Mouse (Mus musculus) embryo, embryonic 9.5 days (tissue): ENCODE data around the gene Cdk17.

Experiments
- DNase-seq: peaks from one replicate; pipeline ENCODE4 v3.0.0-alpha.2; 2017; ENCODE audit errors: extremely low spot score

Cdk17 gene

DNA sequence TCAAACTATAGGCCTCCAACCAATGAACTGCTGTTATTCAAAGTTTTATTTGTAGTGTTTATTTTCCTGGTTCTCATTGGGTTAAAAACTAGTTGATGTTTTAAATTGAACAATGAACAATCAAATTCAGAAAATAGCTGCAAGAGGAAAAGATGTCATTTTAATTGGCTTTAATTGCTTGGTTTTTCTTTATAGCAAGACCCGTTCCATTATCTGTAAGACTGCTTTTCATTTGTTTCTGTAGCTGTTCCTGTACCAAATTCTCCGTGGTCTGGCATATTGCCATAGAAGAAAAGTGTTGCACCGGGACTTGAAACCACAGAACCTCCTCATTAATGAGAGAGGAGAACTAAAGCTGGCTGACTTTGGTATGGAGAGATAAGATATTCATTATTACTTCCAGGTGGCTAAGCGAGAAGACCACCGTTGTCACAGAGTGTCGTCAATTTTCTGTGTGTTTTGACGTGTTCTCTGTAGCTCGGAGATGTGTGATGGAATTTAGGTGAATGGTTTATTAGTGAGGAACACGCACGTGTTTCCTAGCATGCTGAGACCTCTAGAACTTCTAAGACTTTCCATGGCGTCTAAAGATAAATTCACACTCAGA, 67.8 kb downstream of the Cdk17 start:
- no peak for DNase-seq

DNA sequence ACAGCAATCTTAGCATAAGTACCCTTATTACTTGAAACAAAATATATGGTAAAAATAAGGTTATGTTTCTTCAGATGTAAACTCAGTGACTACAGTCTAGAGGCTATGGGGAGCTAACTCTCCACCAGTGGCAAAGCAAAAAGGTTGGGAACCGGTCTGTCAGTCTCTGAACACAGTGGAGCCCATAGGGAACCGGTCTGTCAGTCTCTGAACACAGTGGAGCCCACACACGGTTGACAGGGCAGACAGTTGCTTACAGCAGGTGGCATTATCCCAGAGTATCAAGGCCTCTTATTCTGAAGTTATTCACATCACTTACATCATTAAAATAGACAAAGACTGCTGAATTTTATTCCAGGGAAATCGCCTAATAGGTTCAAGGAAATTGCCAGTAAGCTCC, 70.8 kb downstream of the Cdk17 start:
- no peak for DNase-seq

DNA sequence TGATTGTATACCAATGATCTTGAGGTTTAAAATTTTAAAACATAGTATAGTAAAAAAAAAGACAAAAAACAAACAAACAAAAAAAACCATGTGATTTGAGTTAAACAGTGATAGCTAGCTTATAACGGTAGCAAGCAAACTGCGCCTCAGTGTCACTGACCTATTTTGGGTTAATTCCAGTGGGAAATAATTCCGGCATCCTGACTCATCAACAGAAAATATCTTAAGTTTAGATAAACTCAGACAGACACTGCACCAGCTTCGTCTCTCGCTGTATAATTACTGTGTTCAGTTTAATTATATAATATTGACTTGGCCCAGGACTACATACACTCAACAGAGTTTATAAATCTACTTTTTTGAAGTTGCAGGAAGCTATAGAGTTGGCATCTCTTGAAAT, 71.2 kb downstream of the Cdk17 start:
- no peak for DNase-seq

DNA sequence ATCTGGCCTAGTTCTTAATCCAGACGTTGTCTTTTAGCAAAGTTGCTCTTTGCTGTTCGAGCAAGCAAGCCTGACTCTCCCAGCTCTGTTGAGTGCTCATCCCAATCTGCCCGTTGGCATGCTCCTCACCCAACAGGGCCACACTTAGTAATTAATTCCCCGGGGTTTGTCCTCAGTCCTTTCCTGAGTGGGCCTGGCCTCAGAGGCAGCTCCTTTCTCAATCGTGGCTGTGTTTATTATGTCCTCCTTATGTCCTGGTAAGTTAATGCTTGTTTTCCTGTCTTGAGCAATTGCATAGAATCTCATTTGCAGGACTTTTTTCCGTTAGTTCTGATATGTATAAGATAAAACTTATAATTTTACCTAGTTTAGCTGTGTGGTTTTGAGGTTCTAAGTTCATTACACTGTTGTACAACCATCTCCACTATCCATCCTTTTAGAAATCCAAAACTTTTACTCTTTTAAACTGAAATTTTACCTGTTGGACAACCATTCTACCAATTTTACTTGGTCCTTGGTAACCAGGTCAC, 73.1 kb downstream of the Cdk17 start:
- DNase-seq, result no peak

DNA sequence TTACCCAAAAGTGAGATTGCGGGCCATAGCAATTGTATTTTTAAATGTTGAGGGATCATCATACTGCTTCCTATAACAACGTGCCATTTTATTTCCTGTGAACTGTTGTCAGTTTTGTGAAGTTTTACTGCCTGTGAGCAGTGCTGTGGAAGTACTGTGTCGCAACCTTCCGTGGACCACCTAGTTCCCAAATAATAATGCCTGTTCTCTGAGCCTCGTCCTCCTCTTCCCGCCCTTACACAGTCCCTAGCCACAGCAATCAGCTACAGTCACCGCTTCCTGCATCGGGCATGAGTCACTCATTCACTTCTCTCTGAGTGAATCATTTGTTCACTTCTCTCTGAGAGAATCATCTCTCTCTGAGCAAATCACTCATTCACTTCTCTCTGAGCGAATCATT, 74.0 kb downstream of the Cdk17 start:
- DNase-seq, result no peak

DNA sequence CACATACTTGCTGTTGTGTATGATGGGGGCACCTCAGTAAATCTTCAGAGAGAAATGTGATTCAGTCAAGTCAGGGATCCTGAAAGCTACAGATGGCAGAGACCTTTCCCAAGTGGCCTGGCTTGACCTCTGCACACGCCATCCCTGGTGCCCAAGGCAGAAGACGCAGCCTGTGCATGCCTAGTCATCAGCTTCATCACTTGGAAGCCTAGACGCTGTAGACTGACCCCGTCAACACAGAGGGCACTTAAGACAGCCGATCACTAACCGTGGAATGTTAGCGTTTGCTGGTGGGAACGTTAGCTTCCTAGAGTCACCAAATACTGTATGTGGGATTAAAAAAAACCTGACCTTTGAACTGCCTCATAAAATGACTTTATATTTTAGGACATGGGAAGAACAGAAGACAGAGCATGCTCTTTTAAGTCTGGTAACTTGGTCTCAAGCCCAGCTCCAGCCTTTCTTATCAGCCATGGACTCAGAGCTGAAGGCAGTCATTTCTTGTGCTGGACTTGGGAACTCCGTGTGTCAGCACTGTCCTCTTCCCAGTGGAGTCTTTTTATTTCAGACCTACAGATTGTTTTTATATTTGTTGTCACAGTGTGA, 78.6 kb downstream of the Cdk17 start:
- DNase-seq, result no peak

DNA sequence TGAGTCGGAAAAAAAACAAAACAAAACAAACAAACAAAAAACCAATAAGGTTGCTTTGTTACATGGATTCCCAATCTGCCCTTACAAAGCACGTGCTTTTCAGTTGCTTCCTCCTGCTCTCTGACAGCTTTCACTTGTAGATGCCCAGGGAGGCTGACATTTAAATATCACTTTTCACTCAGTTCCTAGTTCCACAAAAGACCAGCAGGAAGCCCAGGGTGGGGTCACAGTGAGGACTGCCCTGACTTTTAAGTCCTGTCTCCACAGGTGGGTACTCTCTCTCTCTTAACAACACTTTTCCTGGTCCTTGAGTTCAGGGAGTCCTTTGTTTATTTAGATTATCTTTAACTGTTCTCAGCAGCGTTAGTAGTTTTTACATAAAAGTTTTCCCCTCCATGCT, 81.5 kb downstream of the Cdk17 start:
- no peak for DNase-seq

DNA sequence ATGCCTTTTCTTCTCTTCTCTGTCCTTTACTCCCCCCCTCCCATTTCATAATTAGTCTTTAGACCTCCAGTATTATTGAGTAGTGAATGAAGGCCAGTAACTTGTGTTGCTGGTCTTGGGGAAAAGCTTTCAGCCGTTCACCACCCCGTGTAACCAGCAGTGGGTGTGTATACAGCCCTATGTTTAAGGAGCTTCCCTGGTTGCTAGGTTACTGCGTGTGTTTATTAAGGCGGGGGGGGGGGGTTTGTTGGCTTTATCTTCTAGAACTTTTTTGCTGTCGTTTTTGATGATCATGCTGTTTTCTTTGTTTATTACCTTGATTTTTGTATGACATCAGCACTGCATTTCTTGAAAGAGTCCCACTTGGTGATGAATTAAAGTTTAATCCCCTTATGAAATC, 82.2 kb downstream of the Cdk17 start:
- DNase-seq, result no peak

DNA sequence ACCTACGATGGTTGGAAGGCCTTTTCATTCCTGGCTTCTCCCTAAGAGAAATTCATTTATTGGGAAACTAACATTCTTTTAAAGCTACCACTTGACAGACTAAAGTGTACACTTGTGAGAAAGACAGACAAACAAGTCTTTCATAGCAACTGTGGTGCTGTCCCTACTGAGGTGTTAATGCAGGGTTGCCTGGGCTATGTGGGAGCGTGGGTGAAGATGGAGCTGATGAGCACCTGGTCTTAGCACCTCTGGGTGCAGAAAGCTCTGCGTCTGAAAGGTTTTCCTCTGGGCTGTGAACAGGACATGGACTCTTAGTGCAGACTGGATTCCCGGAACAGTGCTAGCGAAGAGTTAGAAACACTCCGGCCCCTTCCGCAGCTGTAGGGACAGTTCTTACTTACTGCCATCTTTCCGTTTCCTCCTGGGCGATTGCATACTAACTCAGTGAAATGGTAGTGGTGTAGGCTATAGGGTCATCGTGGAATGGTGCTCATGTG, 83.6 kb downstream of the Cdk17 start:
- DNase-seq, result no peak

DNA sequence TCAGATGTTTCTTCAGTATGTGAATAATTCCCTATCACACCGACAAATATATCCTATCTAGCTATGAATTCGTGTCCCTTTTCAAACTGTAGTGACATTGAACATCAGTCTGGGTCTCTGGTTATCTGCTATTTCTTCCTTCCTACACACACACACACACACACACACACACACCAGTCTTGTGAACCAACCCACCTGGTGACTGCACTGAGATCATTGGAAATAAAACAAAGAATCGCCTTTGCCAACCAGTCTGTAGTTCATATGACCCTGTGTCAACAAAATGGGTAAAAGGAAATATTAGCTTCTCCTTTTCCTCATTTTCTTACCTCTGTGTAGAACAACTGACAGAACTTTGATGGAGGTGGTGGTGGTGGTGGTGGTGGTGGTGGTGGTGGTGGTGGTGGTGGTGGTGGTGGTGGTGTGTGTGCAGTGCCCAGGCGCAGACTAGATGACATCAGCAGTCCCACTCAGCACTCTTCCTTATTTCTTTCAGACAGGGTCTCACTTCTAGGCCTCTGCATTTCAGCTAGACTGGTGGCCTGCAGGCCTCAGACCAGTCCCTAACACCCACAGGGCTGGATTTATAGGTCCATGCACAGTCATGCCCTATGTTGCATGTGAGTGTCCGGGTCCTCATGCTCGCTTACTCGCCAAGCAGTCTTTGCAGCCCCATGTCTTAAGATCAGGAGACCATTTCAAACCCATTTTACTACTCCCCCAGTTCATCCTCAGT, 85.7 kb downstream of the Cdk17 start:
- DNase-seq, result no peak

DNA sequence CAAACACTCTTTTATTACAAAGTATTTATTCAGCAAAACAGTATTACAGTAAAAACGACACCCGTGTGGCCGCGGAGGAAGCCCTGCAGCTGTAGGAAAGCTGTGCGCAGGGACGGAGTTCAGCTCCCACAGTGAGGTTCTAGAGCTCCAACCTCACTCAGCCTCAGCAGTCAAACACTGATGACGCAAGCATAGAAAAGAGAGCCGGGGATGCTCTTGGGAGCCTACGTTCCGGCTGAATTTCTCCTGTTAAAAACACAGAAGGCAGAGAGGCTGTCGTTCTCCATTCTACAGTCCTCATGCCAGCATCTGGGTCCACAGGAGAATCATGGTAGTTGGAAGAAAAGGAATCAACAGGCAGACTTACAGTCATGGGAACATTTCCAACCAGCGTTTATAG, 86.7 kb downstream of the Cdk17 start:
- no peak for DNase-seq

DNA sequence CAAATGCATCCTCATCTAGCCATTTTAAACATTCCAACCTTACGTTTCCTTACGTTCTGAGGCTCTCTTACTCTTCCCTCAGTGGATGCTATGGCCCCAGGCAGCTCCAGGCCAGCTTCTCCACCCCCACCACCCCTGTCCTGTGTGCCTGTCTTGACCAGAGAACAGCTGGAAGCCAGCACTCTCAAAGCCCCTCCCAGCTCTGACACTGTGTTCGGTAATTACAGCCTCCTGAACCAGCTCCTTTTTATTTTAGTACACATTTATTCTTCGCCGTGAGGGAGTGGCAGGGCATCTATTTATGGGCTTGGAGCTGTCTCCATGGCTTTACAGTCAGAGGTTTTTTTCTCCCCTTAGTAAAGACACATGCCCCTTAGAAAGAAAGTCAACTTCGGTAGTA, 87.2 kb downstream of the Cdk17 start:
- DNase-seq, result no peak

DNA sequence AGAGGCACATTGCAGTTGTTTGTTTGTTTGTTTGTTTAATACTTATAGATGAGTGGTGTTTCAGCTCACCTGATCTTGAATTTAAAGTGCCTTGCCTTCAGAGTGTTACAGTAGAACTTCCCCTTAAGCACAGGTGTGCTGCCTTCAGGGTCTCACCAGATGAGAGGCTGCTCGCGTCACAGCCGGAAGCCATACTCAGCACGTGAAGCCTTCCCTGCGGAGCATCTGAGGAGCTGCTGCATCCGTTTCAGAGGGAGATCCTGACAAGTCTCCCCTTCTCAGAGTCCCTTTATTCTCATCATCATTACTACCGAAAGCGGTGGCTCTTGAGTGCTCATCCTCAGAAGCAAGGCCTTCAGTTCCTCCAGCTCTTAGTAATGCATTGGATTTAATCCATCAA, 87.7 kb downstream of the Cdk17 start:
- no peak for DNase-seq

DNA sequence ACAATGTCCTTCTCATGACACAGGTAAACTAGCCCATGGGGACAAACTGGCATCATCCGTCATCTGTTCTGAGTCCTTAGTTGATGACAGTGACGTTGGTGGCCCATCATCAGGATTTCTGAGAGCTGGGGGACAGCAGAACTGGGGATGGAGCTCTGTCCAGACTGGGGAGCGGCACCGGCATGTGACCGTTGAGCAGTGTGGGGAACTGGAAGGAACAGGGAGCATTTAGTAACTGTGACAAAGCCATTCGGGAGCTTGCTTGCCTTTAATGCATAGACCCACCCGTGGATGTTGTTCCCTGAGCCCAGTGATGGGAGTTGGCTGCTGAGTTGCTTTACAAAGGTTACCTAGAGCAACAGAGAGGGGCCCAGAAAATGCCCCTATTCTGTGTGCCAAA, 89.2 kb downstream of the Cdk17 start:
- no peak for DNase-seq

DNA sequence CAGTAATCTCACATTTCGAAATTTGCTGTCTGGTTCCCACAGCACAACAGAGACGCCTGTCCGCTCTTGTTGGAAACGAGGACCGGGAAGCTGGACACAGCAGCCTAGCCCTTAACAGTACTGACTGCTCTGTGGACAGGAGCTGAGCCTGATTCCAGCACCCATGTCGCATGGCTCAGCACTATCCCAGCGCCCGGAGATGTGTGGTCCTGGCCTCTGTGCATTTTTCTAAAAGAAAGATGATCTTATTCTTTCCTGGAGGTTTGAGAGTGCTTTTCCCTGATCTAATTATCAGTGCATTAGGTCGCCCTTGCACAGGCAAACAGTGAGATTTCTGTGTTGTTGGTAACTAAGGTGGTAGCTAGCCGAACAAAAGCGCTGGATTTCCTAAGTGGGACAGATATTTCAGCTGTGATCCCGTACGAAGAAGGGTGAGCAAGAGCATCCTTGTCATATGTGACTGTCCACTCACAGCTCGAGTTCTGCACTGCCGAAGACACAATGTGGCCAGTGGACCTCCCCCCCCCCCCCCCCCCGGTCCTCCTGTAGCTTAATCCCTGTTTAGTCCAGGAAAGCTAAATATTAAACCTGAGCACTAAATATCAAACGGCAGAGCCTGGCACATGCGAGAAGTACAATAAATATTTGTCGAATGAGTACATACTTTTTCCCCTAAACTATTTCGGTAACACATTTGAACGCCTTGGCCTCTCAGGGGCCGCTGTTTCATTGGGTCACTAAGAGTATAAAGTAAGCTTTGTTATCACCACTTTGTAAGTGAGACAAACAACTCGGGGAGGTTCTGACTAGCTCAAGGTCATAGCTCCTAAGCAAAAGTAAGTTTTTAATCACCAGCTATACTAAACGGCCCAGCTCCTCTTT, 90.0 kb downstream of the Cdk17 start:
- DNase-seq, result no peak

DNA sequence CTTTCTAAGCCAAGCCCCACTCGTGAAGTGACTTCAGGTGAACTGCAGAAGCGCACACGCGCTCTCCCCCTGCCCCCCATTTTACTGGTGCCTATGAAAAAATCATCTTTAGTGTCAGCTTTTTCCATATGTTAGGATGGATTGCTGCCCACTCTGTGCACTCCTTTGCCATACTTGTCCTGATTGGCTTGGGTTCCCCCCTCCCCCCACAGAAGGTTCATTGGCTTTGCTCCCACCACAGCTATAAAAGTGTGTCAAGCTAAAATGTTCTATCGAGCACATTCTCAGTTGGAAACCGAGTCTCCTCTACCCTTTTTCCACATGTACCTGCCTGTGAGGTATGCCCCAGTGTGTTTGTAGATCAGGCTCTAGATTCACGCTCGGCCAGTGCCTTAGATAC, 90.8 kb downstream of the Cdk17 start:
- DNase-seq, result no peak

DNA sequence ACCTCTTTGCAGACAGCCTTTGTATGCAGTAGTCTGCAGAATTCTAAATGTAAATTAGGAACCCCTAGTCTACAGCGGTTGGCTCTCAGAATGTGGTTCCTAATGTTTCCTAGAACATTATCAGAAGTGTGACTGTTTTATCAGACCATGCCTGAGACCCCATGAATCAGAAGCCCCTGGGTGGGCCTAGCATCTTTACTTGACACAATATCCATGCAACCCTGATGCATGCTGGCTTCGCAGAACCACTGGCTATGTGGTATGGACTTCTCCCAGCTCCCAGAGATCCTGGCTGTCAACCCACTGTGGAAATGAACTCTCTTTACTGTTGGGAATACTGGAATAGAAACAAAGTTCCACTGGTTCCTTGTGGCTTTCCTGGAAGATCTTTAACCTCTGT, 92.0 kb downstream of the Cdk17 start:
- no peak for DNase-seq

DNA sequence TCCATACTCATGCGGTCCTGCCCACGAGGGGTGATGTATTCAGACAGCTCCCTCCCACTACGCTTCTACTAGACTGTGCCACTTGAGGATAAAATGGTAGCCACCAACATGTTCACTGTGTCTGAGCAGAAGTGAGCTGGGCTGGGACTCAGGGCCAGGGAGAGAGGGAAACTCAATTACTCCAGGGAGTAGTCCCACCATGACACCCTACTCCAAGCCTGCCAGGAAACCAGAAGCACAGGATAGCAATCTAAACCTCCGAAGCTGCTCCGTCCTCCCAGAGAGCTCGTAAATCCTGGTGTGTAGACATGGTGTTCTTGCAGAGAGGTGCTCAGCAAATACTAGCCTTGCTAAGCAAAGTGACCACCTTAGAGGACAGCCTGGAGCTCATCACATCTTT, 92.5 kb downstream of the Cdk17 start:
- DNase-seq, result no peak

DNA sequence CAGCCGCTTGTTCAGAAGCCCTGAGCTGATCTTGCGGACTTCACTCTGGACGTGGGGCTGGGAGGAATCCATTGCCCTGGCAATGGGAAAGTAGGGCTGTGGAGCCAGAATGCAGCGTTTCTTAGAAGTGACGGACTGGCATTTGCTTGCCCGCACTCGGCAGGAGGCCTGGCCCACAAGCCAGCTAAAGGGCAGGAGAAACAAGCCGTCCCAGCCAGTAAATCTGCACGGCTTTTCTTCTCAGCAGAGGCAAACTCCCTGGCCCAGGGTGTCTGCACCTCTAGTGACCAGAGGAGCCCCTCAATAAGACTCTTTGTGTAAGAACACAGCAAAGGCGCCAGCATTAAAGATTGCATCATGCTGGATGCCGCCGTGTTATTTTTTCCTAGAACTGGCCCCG, 94.6 kb downstream of the Cdk17 start:
- no peak for DNase-seq

DNA sequence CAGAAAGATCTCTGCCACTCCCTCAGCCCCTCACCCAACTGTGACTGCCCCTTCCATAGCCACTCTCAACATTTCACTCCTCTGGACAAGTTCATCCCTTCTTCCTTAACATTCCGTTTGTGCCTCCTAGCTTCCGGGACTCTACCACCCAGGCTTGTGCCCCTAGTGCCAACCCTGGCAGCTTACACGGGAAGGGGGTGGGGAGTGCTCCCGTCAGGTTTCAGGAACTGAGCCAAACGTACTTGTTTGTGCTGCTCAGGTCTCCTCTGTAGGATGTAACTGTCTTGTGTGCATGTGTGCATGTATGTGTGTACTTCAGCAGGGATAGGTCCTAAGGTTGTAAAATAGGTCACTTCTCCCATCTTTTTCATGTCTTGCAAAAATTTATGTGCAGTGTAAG, 99.2 kb downstream of the Cdk17 start:
- DNase-seq, result no peak

DNA sequence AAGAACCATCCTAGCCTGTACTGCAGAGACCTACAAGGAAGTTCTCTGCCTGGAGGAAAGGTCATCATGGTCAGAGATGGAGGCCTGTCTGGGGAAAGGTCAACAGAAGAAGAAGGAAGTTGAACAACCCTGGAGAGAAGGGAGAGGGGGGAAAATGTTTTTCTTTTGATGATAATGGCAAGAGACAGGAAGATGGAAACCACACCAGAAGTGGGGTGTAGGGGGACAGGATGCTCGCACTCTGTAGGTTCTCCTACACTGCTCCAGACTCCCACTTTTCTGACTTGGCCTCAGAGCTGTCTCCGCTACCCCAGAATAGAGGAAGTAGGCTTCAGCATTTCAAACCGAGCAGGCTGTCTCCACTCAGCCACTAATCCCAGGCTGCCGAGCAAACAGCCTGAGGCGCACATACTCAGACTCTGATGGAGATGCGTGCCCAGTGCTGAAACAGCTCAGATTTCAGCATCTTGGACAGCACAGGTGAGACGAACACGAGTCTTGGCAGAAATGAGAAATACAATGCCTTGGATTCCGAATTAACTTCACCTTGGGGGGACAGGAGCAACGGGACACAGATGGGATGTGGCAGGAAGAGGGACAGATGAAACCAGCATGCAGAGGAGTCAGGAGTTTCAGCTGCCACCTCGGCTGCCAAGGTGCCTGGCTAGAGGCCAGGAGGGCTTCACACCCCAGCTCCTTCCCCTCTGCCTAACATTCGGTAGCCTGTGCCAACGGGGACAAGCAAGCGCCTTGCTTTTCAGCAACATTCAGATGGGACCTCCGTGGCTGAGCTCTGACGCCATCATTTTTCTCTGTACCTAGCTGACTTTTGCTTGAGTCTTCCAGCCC, 100.7 kb downstream of the Cdk17 start:
- DNase-seq, result no peak
